Mouse (Mus musculus) hindbrain, embryonic 16.5 days (tissue): ENCODE results near the gene Qk. TPM values are rescaled to one million over a fixed set of nuclear protein-coding genes. Genes with fewer than 3 reads are reported as not detected.
A peak's percentile ranks its signal among the peaks of the same experiment; 100 is the strongest.

Experiments used
- ATAC-seq: fragments of 200-750 bp; cut with Nextera tagmentation; 2 replicates; pipeline ENCODE4 v1.8.0; 2017; ENCODE audit warnings: moderate TSS enrichment, moderate library complexity
- H3K27ac ChIP-seq: fragments of 300-500 bp; sonication (generic); 2 replicates; pipeline ENCODE4 v1.5.1; 2014; ENCODE audit warnings: low read depth, mild to moderate bottlenecking, control low read depth, low read length, moderate library complexity
- H3K27me3 ChIP-seq: fragments of 300-500 bp; sonication (generic); replicated peaks from 2 replicates; pipeline ENCODE4 v1.6.1; 2014; ENCODE audit warnings: low read length; ENCODE audit not compliant: control insufficient read depth, insufficient read depth
- H3K36me3 ChIP-seq: fragments of 300-500 bp; sonication (generic); 2 replicates; pipeline ENCODE4 v1.6.1; 2014; ENCODE audit warnings: mild to moderate bottlenecking, low read length, moderate library complexity, mixed read lengths; ENCODE audit not compliant: control insufficient read depth, insufficient read depth
- H3K4me1 ChIP-seq: fragments of 300-500 bp; sonication (generic); 2 replicates; pipeline ENCODE4 v1.6.1; 2014; ENCODE audit warnings: low read depth, low read length; ENCODE audit not compliant: control insufficient read depth, insufficient read depth
- H3K4me2 ChIP-seq: fragments of 300-500 bp; sonication (generic); 2 replicates; pipeline ENCODE4 v1.6.1; 2014; ENCODE audit warnings: mild to moderate bottlenecking, low read length, control low read depth, moderate library complexity
- H3K4me3 ChIP-seq: fragments of 300-500 bp; sonication (generic); 2 replicates; pipeline ENCODE4 v1.5.1; 2014; ENCODE audit warnings: mild to moderate bottlenecking, low read length, control low read depth, moderate library complexity
- H3K9ac ChIP-seq: fragments of 300-500 bp; sonication (generic); 2 replicates; pipeline ENCODE4 v1.6.1; 2014; ENCODE audit warnings: low read depth, mild to moderate bottlenecking, control low read depth, low read length, moderate library complexity
- H3K9me3 ChIP-seq: fragments of 300-500 bp; sonication (generic); 2 replicates; pipeline ENCODE4 v1.6.1; 2014; ENCODE audit warnings: mild to moderate bottlenecking, low read length, moderate library complexity; ENCODE audit not compliant: control insufficient read depth
- WGBS: fragments of 180-500 bp; shearing (Covaris S2); extraction: QIAGEN DNeasy Blood & Tissue Kit; methylation state at CpG from one replicate; pipeline ENCODE4 v1.1.7; 2014; 5-methylcytosine and 5-hydroxymethylcytosine counted together
- polyA plus RNA-seq: library from polyadenylated mRNA; unstranded; fragments of >200 nt; fragmentation: Nextera tagmentation; extraction: Ambion mirVana; gene quantifications from 2 replicates; pipeline ENCODE4 v1.2.1, GENCODE M21; 2015

The Qk gene
- polyA plus RNA-seq, 1 experiment from 2014 or later, result 46.3 TPM

DNA sequence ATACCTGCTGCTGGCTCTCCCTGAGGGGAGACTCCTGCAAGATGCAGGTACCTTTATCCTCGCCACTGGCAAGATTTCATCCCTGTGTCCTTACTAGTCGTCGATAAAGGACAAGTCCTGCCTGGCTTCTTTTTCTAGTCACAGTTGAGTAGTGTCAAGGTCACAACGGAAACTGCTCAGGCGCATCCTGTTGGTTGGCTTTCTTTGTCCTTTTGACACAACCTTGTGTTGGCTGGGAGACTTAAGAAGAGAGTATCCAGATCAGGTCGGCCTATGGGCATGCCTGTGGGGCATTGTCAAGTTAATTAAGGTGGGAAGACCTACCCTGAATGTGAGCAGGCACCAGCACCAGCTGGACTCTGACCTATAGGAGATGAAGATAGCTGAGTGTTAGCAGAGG is 36.6 kb upstream of the Qk start:
- WGBS, result 60% methylated on average over 6 of the region's 6 CpGs

DNA sequence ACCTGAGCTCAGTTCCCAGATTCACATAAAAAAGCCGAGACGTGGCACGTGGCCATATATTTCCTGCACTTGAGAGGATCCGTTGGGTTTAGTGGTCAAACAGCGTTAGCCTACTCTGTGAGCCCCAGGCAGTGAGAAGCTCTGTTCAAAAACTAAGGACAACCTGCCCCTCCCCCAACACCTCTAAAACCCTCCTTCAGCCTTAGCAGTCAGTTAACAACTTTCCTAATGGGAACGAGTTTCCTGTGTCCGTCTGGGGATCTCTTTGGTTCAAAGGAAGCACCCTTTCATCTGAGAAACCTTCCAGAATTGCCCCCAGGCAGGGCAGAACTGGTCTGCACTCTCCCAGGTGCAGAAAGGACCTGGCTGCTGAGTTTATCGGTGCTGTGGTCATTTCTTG is 36.1 kb upstream of the Qk start:
- H3K36me3 ChIP-seq, result no peaks in the 10 kb centered on the region
- no peak overlapping the region for H3K4me3 ChIP-seq
- H3K4me1 ChIP-seq, result no peaks in the 10 kb centered on the region
- no peak overlapping the region for H3K27ac ChIP-seq
- no peak for ATAC-seq
- 45% methylated on average over 8 of the region's 8 CpGs for WGBS
- H3K4me2 ChIP-seq, result no peak overlapping the region
- no peaks in the 10 kb centered on the region for H3K9me3 ChIP-seq
- H3K9ac ChIP-seq, result no peak overlapping the region
- H3K27me3 ChIP-seq, result no peaks in the 10 kb centered on the region

More for the DNA sequence above, 36.6 kb upstream of the Qk start:
- Histone ChIP-seq H3K4me3 (no peak overlapping the region), H3K4me2 (no peak overlapping the region), H3K27ac (no peak overlapping the region), H3K4me1 (no peaks in the 10 kb centered on the region), H3K36me3 (no peaks in the 10 kb centered on the region), H3K9ac (no peak overlapping the region), H3K9me3 (no peaks in the 10 kb centered on the region), H3K27me3 (no peaks in the 10 kb centered on the region)
- no peak for ATAC-seq

DNA sequence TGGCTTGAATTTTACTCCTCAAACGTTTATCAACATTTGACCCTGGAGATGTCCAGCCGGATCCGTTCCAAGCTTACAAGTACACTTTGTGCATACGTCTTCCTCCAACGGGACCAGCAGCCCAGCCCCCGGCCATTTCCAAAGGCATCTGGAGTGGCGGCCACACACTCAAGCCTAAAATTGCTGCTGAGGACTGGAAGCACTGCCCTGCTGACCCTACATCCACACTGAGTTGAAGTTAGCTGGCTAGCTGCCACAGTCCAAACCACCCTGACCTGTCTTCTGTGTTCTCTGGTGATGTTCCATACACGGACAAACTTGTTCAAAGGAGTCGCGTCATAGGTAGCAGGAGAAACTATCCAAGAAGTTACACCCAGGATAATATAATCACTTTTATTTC is 18.6 kb upstream of the Qk start:
- ATAC-seq, result no peak
- Histone ChIP-seq H3K4me1 (peaks cover 14% of the 10 kb centered on the region), H3K36me3 (no peaks in the 10 kb centered on the region), H3K9ac (no peak overlapping the region), H3K4me2 (no peak overlapping the region), H3K4me3 (no peak overlapping the region), H3K27me3 (no peaks in the 10 kb centered on the region), H3K9me3 (no peaks in the 10 kb centered on the region), H3K27ac (no peak overlapping the region)
- WGBS, result 69% methylated on average over 10 of the region's 10 CpGs

DNA sequence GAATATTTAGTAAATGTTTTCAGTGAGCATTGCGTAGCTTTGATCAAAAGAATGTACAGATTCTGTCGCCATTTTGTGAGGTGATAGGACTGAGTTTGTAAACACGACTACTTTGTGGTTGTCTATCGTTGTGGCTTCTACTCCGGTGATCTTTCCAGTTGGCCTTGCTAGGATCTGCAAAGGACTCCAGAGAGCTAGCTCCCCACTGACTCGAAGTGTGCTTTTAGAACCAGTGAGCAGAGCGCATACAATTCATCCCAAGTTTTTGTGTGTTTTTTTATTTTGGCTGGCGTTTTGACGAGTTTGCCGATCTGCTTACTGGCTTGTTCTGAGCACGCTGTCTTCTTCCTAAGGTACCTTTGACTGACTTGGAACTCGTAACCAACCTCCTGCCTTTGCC is 16.9 kb upstream of the Qk start:
- Histone ChIP-seq H3K9ac (no peak overlapping the region), H3K36me3 (no peaks in the 10 kb centered on the region), H3K9me3 (no peaks in the 10 kb centered on the region), H3K4me1 (peaks cover 14% of the 10 kb centered on the region), H3K27ac (peak overlapping the region; percentile 88), H3K27me3 (no peaks in the 10 kb centered on the region), H3K4me3 (no peak overlapping the region), H3K4me2 (no peak overlapping the region; the same call in 1 of the 2 replicates)
- 61% methylated on average over 12 of the region's 12 CpGs for WGBS
- ATAC-seq, result no peak

- Histone ChIP-seq H3K4me3 (peak overlapping the region; percentile 48), H3K9me3 (no peaks in the 10 kb centered on the region), H3K27ac (peak overlapping the region; percentile 88), H3K9ac (peak overlapping the region; percentile 75), H3K4me1 (peaks cover 14% of the 10 kb centered on the region), H3K36me3 (no peaks in the 10 kb centered on the region), H3K27me3 (no peaks in the 10 kb centered on the region), H3K4me2 (peak overlapping the region; percentile 81)
- WGBS, result 9% methylated on average over 16 of the region's 16 CpGs
- ATAC-seq, result peak; percentile 61; the same call in 1 of the 2 replicates
Observed at GRCm38 (mm10) chr17:10335809-10336499, 16.3 kb upstream of the Qk start.

GRCm38 (mm10) chr17:10334957-10335690 is 15.5 kb upstream of the Qk start:
- under 1% methylated on average over 31 of the region's 31 CpGs for WGBS
- ATAC-seq, result peak; percentile 93
- Histone ChIP-seq H3K4me1 (peaks cover 14% of the 10 kb centered on the region), H3K27me3 (no peaks in the 10 kb centered on the region), H3K9me3 (no peaks in the 10 kb centered on the region), H3K4me3 (peak overlapping the region; percentile 48), H3K27ac (peak overlapping the region; percentile 88), H3K4me2 (peak overlapping the region; percentile 81), H3K9ac (peak overlapping the region; percentile 75), H3K36me3 (no peaks in the 10 kb centered on the region)

DNA sequence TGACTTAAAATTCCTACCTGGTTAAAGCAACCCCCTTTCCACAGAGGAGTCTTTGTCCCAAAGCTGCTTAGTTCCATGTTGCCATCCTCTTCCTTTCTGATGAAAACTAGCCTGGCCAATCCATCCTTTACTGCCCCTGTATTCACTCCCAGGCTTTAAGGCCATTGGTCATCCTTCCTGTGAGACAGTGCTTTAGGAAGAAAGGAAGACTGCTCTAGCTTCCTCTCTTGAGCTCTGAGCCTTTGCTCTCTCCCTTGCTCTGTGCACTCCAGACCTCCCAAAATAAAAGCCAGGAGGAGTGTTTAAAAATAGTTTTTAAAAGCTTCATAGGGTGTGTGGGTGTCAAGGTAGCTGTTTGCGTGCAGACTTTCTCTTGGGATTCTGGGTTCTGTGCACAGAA is 14.8 kb upstream of the Qk start:
- no peaks in the 10 kb centered on the region for H3K27me3 ChIP-seq
- peak overlapping the region; percentile 58 for H3K9ac ChIP-seq
- peak overlapping the region; percentile 88 for H3K27ac ChIP-seq
- peak overlapping the region; percentile 48 for H3K4me3 ChIP-seq
- no peaks in the 10 kb centered on the region for H3K36me3 ChIP-seq
- 11% methylated on average over 1 of the region's 1 CpGs for WGBS
- H3K9me3 ChIP-seq, result no peaks in the 10 kb centered on the region
- peaks cover 14% of the 10 kb centered on the region for H3K4me1 ChIP-seq
- peak overlapping the region; percentile 81 for H3K4me2 ChIP-seq
- ATAC-seq, result peak; percentile 5; the same call in 1 of the 2 replicates

GRCm38 (mm10) chr17:10333321-10333720 is 13.7 kb upstream of the Qk start:
- Histone ChIP-seq H3K27ac (no peak overlapping the region), H3K9me3 (no peaks in the 10 kb centered on the region), H3K27me3 (no peaks in the 10 kb centered on the region), H3K36me3 (no peaks in the 10 kb centered on the region), H3K4me2 (no peak overlapping the region), H3K4me1 (peaks cover 14% of the 10 kb centered on the region), H3K9ac (no peak overlapping the region), H3K4me3 (no peak overlapping the region)
- ATAC-seq, result no peak
- WGBS, result 89% methylated on average over 8 of the region's 8 CpGs

GRCm38 (mm10) chr17:10332127-10332526 is 12.5 kb upstream of the Qk start:
- no peak overlapping the region for H3K4me2 ChIP-seq
- H3K27me3 ChIP-seq, result no peaks in the 10 kb centered on the region
- no peaks in the 10 kb centered on the region for H3K36me3 ChIP-seq
- H3K4me3 ChIP-seq, result no peak overlapping the region
- no peaks in the 10 kb centered on the region for H3K9me3 ChIP-seq
- H3K4me1 ChIP-seq, result peaks cover 14% of the 10 kb centered on the region
- ATAC-seq, result no peak
- no peak overlapping the region for H3K9ac ChIP-seq
- H3K27ac ChIP-seq, result no peak overlapping the region
- WGBS, result 76% methylated on average over 3 of the region's 3 CpGs
